Mouse (Mus musculus) heart, postnatal 0 days (tissue): ENCODE measurements at regions not wholly inside any gene's neighbourhood (a gene's known extent, or its start where the extent isn't known, plus 50 kb on each side); places are given as distances from the start of the nearest gene placed in this dataset.

Experiments
- CTCF ChIP-seq: IDR thresholded peaks from 2 replicates; pipeline ENCODE4 v1.5.1; 2016; ENCODE audit warnings: antibody characterized with exemption, control low read depth, low read depth
- EP300 ChIP-seq: IDR thresholded peaks from 2 replicates; pipeline ENCODE4 v1.6.1; 2016; ENCODE audit warnings: antibody characterized with exemption, low read depth

DNA sequence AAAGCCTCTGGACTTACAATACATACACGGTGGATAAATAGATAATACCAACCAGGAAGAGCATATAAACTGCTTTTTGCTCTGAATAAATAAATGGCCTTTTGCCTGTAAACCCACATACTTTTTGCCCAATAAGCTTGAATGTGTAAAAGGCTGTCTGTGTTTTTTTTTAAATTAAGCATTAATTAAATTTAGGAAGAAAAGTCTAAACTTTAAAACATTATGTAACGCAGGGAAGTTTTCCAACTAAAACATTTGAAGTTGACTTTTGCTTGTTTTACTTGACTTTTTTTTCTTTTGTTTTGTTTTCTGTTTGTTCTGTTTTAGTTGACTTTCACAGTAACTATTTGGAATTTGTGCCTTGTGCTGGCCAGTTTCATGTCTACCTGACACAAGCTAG lies 60.7 kb upstream of the Gm47985 start:
- TF ChIP-seq CTCF (no peak), EP300 (no peak)
